Mouse (Mus musculus): ENCODE data around the gene H2afx. TPM values are rescaled to one million over a fixed set of nuclear protein-coding genes. Genes with fewer than 3 reads are reported as not detected.
A peak's percentile ranks its signal among the peaks of the same experiment; 100 is the strongest.
"Not testable (repeated sequence)": the region's sequence is repeated elsewhere in the genome, so short reads cannot be mapped to it uniquely, and the experiment has no call there.

Gene H2afx
- total RNA-seq, 2 experiments from 2014 or later, result 66.5 to 67.6 TPM

- intact Hi-C loops (cut with DNase I), result no loop called here
- DNase-seq (ENCODE audit: extremely low spot score in 1 of 2, low spot score in 2 of 2), result no peak
Measured at GRCm38 (mm10) chr9:44314910-44315309, 19.6 kb upstream of the H2afx start.

GRCm38 (mm10) chr9:44317452-44317851 lies 17.0 kb upstream of the H2afx start:
- DNase-seq (ENCODE audit: extremely low spot score in 1 of 2, low spot score in 2 of 2), result no peak
- intact Hi-C loops (cut with DNase I), result no loop called here

- DNase-seq (ENCODE audit: extremely low spot score in 1 of 2, low spot score in 2 of 2), result no peak
- intact Hi-C loops (cut with DNase I), result no loop called here
Measured at GRCm38 (mm10) chr9:44318076-44318825, 16.2 kb upstream of the H2afx start.

GRCm38 (mm10) chr9:44318826-44319095 lies 15.7 kb upstream of the H2afx start:
- intact Hi-C loops (cut with DNase I), result no loop called here
- no peak for DNase-seq (ENCODE audit: extremely low spot score in 1 of 2, low spot score in 2 of 2)

- DNase-seq (ENCODE audit: extremely low spot score in 1 of 2, low spot score in 2 of 2), result peak in 1 of 2 experiments; percentile 61
- intact Hi-C loops (cut with DNase I), result no loop called here
Measured at GRCm38 (mm10) chr9:44319105-44319886, 15.2 kb upstream of the H2afx start.

- intact Hi-C loops (cut with DNase I), result no loop called here
Measured at GRCm38 (mm10) chr9:44319887-44320798, 14.4 kb upstream of the H2afx start, which contains the start of gene C2cd2l. Gene C2cd2l (minus strand): TSS chr9:44320285.

GRCm38 (mm10) chr9:44320799-44321133 lies 13.7 kb upstream of the H2afx start:
- intact Hi-C loops (cut with DNase I), result no loop called here
- DNase-seq (ENCODE audit: extremely low spot score in 1 of 2, low spot score in 2 of 2), result peak in 1 of 2 experiments; percentile 62

More at GRCm38 (mm10) chr9:44319887-44320798, 14.4 kb upstream of the H2afx start, which contains the start of gene C2cd2l:
- peak; percentile 94 to 96 for DNase-seq (ENCODE audit: extremely low spot score in 1 of 2, low spot score in 2 of 2)

- intact Hi-C loops (cut with DNase I); DNase-seq (ENCODE audit: extremely low spot score in 1 of 2, low spot score in 2 of 2): not testable (repeated sequence)
Measured at GRCm38 (mm10) chr9:44323656-44324055, 10.8 kb upstream of the H2afx start.

GRCm38 (mm10) chr9:44324147-44324546 lies 10.3 kb upstream of the H2afx start:
- no peak for DNase-seq (ENCODE audit: extremely low spot score in 1 of 2, low spot score in 2 of 2)
- intact Hi-C loops (cut with DNase I), result no loop called here

- DNase-seq (ENCODE audit: extremely low spot score in 1 of 2, low spot score in 2 of 2); intact Hi-C loops (cut with DNase I): not testable (repeated sequence)
Measured at GRCm38 (mm10) chr9:44325032-44325767, 9.3 kb upstream of the H2afx start.

GRCm38 (mm10) chr9:44325768-44326370 lies 8.6 kb upstream of the H2afx start, which contains the start of gene Dpagt1:
Gene Dpagt1 (plus strand): TSS chr9:44326019.
- intact Hi-C loops (cut with DNase I), result no loop called here
- no peak for DNase-seq (ENCODE audit: extremely low spot score in 1 of 2, low spot score in 2 of 2)

GRCm38 (mm10) chr9:44326371-44327063 lies 8.0 kb upstream of the H2afx start:
- intact Hi-C loops (cut with DNase I), result no loop called here
- peak; percentile 86 to 89 for DNase-seq (ENCODE audit: extremely low spot score in 1 of 2, low spot score in 2 of 2)

GRCm38 (mm10) chr9:44327064-44327711 lies 7.3 kb upstream of the H2afx start:
- DNase-seq (ENCODE audit: extremely low spot score in 1 of 2, low spot score in 2 of 2), result no peak
- intact Hi-C loops (cut with DNase I), result no loop called here

GRCm38 (mm10) chr9:44327926-44328325 lies 6.6 kb upstream of the H2afx start:
- no peak for DNase-seq (ENCODE audit: extremely low spot score in 1 of 2, low spot score in 2 of 2)
- intact Hi-C loops (cut with DNase I), result no loop called here

GRCm38 (mm10) chr9:44330736-44331135 lies 3.8 kb upstream of the H2afx start:
- DNase-seq (ENCODE audit: extremely low spot score in 1 of 2, low spot score in 2 of 2), result no peak
- intact Hi-C loops (cut with DNase I), result loop anchor here (10.0 kb wide), 1 partner anchor 206 kb away; no protein-coding TSS in a partner anchor

GRCm38 (mm10) chr9:44332918-44333638 lies 1.4 kb upstream of the H2afx start:
- intact Hi-C loops (cut with DNase I), result loop anchor here (10.0 kb wide), 1 partner anchor 208 kb away; no protein-coding TSS in a partner anchor
- peak in 1 of 2 experiments; percentile 43 for DNase-seq (ENCODE audit: extremely low spot score in 1 of 2, low spot score in 2 of 2)

All from left cerebral cortex, postnatal 10 days (tissue).